Mouse (Mus musculus): ENCODE results near the gene Gcsam.

Gcsam gene

GRCm38 (mm10) chr16:45610267-45610666, at the start of gene Gcsam:
TSS of gene Gcsam (plus strand) at chr16:45610380.
- DNase-seq (ENCODE audit: low spot score in 2 of 2), result no peak

DNA sequence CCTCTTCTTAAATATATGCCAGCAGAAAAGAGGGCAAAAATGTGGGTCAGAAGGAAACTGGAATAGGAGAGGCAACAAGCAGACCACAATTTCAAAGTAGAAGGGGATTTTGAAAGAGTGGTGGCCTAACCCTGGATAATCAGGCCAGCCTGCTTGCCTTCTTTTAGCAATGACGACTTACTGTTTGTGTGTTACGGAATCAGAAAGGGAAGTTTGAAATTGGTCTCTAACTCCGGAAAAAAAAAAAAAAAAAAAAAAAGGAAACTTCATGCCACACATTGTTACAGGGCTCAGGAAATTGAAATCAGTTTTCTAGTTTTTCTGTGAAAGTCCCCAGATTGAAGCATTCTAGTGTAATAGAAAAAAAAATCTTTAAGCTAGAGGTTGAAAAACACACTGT, 48.4 kb upstream of the Gcsam start:
- DNase-seq (ENCODE audit: low spot score in 2 of 2), result no peak

GRCm38 (mm10) chr16:45572307-45572706, 37.9 kb upstream of the Gcsam start:
- DNase-seq (ENCODE audit: low spot score in 2 of 2), result no peak

DNA sequence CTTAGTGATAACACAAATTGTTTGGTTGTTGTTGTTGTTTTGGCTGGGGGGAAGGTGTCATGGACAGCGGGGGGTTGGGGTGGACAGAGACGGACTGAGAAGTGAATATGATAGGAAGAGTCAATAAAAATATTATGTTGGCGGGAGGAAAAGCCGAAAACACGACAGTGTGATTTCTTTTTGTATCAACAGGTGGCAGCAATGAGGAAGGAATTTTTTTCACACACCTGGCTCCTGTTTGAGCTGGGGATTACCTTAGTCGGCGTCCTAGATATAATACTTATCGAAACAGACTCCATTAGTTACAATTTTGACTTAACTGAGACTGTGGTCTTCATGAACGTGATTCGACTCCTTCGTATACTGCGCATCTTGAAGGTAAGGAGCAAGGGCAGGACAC, 30.3 kb upstream of the Gcsam start:
- DNase-seq (ENCODE audit: low spot score in 2 of 2), result no peak

DNA sequence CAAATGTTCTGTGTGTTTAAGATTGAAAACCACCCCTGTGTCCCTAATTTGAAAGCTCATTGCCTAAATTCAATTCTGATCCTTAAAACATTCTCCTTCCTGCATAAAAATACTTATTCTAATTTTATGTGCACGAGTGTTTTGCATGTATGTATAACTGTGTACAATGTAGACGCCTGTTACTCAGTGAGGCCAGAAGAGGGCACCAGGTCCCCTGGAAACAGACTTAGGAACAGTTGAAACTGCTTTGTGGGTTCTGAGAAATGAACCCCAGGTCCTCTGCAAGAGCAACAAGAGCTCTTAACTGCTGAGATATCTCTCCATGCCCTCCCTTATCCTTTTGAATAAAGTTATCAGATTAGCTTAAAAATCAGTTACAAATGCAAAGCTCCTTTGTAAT, 27.7 kb upstream of the Gcsam start:
- peak in 1 of 2 experiments; percentile 10 for DNase-seq (ENCODE audit: low spot score in 2 of 2)

DNA sequence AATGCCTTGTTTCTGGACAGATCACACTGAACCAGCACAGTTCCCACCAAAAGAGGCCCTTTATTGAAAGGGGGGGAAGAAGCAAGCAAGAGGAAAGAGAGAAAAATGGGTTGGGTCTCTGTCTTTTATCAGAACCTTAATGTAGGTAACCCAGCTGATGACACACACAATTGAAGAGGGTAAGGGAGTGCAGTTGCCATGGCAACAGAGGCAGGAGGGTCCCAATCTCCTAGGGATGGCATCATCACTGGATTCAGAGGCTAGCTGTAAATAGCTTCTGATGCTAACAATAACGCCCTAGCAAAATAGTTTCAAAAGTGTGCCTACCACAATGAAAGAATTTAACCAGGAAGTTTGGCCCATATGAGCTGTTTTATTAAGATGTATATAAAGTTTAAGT, 16.5 kb upstream of the Gcsam start:
- no peak for DNase-seq (ENCODE audit: low spot score in 2 of 2)

GRCm38 (mm10) chr16:45595494-45595893, 14.7 kb upstream of the Gcsam start:
- no peak for DNase-seq (ENCODE audit: low spot score in 2 of 2)

- no peak for DNase-seq (ENCODE audit: low spot score in 2 of 2)
Measured at GRCm38 (mm10) chr16:45608481-45608954, 1.7 kb upstream of the Gcsam start.

GRCm38 (mm10) chr16:45609300-45609699, 880 bp upstream of the Gcsam start:
- DNase-seq (ENCODE audit: low spot score in 2 of 2), result peak in 1 of 2 experiments; percentile 14

DNA sequence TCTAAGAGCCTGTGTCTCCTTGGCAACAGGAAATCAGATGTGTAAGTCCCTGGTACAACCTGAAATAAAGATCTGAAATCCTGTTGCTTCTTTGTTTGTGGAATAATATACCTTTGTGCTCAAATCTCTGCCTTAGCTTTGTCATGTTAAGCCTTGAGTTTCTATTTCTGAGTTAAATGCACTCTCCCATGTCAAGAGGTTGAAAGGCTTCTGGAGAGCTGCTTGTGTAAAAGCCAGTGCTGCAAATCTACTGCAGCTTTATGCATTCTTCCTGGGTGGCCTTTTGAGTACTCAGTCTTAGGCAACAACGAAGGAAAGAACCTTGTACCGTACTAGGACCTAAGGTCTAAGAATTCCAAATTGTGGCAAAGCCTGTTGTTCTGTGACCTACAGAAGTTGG, 3.1 kb downstream of the Gcsam start:
- no peak for DNase-seq (ENCODE audit: low spot score in 2 of 2)

GRCm38 (mm10) chr16:45615944-45616343, 5.8 kb downstream of the Gcsam start:
- no peak for DNase-seq (ENCODE audit: low spot score in 2 of 2)

DNA sequence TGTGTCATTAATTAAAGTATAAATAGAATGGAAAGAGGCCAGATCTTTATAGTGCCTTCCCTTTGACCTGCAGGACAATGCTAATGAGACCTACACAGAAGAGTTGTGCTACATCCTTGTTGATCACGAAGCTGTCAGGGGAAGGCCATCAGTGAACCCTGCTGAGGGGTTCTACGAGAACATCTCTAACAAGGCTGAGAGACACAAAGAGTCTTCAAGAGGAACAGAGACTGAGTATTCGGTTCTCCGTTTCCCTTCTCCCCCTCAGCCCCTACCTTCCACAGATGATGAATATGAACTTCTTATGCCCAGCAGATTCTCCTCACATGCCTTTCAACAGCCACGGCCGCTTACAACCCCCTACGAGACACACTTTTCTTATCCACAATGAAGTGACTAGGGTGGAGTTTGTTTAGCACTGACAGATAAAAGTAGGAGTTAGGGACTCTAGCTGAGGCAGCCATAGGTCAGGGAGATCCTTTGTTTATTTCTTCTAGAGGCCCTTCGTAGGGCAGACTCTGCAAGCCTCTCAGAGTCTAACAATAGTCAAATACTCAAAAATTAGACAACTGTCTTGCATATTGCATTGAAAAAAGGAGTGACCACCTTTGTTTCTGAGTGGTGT, 9.7 kb downstream of the Gcsam start:
- DNase-seq (ENCODE audit: low spot score in 2 of 2), result no peak

DNA sequence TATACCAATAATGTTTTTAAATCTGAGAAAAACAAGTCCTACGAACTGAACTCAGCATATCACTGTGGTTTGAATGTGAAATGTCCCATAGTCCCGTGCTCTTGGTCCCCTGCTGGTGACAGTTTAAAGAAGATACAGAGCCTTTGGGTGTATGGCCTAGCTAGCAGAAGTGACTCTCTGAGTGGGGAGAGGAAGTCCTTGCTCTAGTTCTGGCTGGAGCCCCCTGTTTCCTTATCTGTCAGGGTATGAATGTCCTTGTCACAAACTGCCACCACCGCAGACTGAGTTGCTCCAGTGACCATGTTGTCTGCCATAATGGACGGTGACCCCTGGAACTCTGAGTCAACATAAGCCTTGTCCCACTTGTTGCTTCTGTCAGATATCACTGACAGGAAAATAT, 13.1 kb downstream of the Gcsam start:
- DNase-seq (ENCODE audit: low spot score in 2 of 2), result no peak

- no peak for DNase-seq (ENCODE audit: low spot score in 2 of 2)
Measured at GRCm38 (mm10) chr16:45624791-45625190, 14.6 kb downstream of the Gcsam start.

- no peak for DNase-seq (ENCODE audit: low spot score in 2 of 2)
Measured at GRCm38 (mm10) chr16:45625342-45625741, 15.2 kb downstream of the Gcsam start.

DNA sequence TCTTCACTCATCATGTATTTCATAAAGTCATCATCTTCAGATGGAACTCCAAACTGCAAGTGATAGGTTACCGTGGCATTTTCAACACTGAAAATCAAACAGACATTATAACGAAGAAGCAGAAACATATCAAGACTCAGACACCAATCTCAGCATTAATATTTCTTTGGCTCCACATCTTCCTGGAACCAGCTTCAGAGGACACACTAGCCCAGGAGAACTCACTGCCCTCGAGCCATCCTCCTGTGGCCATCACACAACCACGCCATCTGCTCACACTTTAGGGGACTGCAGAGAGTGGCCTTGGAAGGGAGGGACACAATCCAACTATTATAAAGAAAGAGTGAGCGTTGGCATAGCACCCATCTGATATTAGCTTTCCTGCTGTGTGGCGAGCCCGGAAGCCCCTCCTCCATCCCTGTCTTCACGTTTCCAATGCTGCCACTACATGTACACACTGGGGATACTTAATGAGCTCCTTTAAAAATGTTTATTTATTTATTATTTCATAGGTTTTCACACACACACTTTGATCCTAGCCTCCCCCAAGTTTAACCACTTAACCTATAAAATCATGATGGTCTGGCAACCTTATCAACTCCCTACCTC, 19.4 kb downstream of the Gcsam start:
- no peak for DNase-seq (ENCODE audit: low spot score in 2 of 2)

DNA sequence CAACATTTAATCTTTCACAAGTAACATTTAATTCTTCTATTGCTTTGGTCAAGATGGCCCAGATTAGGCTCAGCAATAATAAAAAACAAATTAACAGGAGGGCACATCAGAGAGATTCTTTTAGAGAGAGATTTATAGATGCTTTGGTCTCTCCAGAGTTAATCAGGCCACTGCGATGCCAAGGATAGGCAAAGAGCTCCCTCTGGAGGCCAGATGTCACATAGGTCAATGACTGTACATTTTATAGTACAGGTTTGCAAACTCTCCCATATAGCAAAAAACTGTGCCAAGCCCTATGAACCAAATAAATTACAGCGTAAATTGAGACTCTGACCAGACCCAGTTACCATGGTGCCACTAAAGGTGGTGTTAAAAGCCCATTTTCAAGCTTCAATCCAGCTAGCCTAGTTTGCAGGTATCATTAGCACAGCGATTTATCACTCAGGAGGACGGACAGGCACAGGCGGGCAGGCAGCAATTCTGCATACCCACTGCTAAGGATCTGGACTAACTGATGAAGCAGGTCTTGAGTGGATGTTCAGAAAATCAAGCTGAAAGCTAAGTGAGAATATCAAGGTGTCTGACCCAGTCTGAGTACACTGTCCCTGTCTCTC, 20.3 kb downstream of the Gcsam start:
- DNase-seq (ENCODE audit: low spot score in 2 of 2), result peak in 1 of 2 experiments; percentile 50

DNA sequence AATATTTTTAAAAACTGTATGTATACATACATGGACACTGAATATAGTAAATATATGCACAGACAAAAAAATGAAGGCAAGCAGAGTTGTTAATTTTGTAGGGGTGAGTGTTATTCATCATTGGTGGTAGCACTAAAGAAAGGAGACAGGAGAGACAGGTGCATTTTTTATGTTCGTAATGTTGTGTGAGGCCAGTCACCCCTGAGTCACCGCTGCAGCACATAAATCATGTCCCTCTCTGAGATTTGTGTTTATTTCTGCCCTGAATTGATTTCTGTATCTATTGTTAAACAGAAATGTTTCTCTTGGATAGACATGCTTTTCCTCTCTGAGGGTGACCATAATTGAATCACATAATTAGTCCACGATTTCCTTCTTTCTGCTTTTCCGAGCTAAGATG, 22.2 kb downstream of the Gcsam start:
- DNase-seq (ENCODE audit: low spot score in 2 of 2), result no peak

- DNase-seq (ENCODE audit: low spot score in 2 of 2), result no peak
Measured at GRCm38 (mm10) chr16:45635826-45636225, 25.6 kb downstream of the Gcsam start.

DNA sequence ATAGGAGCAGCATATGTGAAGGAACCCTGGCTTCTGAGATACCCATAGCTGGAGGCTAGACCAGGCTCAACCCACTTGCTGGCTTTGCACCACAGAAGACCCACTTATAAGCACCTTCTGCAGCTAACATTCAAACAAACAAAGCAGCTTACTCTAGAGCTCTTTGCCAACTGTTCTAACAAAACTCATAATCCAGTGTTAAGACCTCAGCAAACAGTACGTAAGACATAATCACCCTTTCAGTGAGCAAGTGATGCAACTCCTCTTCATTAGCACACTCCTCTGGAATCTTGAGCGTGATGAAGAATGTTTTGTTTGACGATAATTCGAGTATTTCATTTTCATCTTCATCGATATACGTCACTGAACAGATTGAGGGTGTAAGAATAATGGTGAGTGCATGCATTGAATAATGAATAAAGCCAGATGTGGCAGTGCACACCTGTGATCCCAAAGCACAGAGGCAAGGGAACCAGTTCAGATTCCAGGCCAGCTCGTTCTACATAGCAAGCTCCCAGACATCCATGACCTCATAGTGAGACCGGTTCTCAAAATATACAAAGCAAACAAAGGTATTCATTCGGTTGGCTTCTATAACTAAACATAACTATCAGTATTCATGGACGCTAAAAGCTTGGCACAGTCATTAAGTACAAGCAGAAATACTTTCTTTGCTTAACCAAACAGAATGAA, 30.0 kb downstream of the Gcsam start:
- no peak for DNase-seq (ENCODE audit: low spot score in 2 of 2)

DNA sequence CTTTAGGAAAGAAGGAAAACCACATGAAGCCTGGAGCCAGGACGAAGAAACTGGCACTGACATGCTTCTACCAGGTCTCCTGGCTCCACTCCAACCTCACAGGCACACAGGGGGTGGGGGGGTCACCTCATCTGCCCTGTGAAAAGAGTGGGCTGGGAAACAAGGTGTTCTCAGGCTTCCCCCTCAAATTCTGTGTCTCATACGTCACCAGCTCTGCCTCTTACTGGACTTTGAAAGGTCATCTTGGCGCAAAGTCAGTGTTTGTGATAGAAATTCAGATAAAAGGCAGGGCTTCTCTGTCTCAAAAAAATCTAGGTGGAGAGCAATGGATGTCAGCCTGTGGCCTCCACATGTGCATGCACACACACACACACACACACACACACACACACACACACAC, 31.1 kb downstream of the Gcsam start:
- DNase-seq (ENCODE audit: low spot score in 2 of 2), result no peak

DNA sequence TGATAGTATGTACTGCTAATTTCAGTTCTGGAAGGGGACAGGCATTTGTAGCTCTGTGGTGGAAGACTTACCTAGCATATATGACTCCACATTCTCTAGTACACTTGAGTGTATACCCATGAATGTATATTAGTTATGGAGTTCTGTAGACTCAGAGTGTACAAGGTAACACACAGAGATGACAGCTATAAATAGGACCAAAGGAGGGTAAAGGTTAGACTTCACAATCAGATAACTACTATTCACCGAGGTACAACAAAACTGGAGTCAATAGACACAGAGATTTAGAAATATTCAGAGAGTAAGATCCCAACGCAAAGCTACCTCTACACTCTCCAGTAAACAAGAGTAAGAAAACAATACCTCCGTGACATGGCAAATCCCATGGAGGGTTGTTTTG, 33.8 kb downstream of the Gcsam start:
- DNase-seq (ENCODE audit: low spot score in 2 of 2), result no peak

GRCm38 (mm10) chr16:45644380-45644779, 34.2 kb downstream of the Gcsam start:
- no peak for DNase-seq (ENCODE audit: low spot score in 2 of 2)
